Mouse (Mus musculus) c-Kit-positive CD71-negative TER-119-negative erythroid progenitor cells, embryonic 14.5 days (primary cell): ENCODE data around the gene Prmt9.

ENCODE experiments used
- DNase-seq: peaks from one replicate; pipeline ENCODE4 v3.0.0-alpha.2; 2013; ENCODE audit warnings: low read depth

The Prmt9 gene

DNA sequence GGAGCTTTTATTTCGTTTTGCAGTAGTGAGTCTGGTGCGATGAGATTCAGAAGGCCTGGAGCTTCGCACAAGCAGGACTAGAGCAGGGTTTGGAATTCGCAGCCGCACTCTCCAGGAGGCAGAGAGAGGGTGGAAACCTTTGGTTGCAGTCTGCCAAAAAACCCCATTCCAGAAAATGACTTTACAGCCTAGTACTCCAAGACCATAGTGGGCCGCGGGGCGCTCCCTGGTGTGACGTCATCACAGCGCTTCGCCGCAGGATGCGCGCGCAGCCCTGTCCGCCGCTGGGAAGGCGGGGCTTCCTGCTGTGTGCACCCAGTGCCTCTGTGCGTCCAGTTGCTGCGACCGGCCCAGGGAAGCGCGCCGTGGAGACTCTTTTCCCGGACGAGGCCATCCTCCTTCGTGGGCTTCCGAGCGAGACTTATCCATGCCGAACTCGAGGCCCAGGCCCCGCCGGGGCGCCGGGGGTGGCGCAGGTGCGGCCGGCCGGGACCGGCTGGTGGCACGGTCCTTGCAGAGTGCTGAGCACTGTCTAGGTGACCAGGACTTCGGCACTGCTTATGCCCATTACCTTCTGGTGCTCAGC lies at the start of gene Prmt9:
Prmt9 (plus strand) TSS at position 277 of the 586 bp plus-strand sequence.
- peak; percentile 73 for DNase-seq

DNA sequence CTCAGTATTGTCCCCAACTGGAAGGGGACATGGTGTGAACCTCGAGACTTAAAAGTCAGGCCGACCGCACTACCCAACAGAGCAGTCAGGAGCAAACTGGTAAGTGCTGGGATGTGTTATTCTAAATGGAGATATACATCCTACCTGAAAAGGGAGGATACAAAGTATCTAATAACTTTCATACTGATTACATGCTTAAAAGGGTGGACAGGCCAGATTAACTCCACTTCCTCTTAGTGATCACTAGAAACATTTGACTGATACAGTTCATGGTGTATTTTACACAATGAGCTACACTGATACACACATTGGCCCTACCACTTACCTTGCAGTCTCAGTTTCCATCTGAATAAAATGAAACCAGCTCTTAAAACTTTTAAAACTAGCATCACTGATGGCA lies 48.9 kb upstream of the Prmt9 start:
- DNase-seq, result no peak

DNA sequence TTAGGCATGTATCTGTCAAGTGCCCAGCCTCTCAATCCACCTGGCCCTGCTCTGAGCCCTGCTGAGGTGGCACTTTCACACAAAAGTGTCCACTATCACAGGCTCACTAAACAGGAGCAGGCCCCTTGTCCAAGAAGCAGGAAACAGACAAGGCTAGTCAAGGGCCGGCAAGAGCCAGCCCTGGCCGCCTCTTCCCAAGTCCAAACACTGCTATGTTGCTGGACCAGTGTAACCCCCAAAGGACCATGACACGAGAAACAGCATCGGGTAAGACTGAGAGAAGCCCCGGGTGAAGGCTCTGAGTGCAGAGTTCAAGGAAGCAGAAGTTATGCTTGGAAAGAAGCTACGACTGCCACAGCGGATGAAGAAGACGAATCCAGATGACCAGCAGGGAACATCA lies 48.1 kb upstream of the Prmt9 start:
- DNase-seq, result no peak

DNA sequence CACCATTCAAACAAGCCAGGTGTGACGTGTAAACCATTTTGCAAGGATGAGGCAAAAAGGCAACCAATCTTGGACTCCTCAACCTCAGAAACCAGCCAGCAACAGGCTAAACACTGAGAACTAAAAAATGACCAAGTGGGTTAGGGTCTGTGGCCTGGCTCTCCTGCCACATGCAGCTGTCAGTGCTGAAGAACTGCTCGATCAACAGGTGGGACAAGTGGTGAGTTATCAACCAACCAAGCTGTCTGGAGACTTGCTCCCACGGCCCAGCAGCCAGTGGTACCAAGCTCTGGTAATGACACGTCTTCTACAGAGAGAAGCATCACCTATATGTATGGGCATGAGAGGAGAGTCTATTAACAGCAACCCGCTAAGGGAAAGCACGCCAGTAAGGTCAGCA lies 46.6 kb upstream of the Prmt9 start:
- no peak for DNase-seq

DNA sequence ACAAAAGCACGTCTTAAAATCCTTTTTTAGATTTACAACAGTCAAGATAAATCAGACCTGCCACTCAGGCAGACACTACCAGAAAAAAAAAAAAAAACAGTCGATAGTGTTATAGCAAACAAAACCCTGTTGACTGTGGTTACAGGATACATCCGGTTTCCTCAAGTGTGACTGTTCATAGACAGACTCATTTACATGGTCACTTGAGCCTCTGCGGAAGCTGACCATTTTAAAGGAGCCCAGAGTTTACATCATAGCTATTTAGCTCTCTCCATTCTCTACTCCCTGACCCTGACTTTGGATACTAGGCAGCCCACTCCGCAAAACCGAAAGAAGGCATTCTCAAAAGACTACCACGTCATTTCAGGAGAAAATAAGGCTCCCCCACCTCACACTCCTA lies 42.7 kb upstream of the Prmt9 start:
- DNase-seq, result no peak

DNA sequence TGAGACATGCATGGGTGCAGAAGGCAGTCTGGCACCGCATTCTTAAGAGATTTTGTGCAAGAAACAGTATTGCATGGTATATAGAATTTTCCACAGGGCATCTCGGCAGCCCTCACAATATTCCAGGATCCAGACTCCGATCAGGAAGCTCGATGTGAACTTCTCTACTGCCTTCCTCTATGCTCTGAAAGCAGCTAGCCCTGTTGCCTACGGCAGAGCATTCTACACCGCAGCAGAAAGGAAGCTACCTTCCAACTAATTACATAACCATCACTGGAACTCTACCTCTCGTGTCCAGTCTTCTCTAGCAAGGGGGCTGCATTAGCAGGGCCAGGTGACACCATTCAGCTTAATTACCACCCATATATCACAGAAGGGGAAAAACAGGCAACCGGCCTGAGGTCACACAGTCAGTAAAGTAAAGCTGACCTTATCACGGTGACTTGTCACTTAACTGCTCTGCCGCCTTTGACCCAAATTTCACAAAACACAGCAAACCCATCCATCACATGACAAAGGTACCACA lies 41.6 kb upstream of the Prmt9 start:
- no peak for DNase-seq

DNA sequence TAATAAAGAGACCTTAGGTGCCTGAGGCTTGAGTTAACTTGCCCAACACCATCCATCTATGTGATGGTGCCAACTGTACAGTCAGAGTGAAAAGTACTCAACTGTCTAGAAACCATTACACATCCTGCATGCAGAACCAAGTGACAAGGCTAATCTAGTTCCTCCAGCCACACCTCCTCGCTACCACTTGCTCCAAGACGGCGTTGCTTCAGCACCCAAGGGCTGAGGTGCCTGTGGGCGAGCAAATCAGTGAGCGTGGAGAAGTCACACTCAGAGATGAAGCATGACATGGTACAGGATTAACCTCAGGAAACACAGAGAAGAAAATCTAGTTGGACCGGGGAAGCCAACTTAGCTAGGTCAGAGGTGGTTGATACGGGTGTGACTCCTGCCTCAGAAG lies 40.2 kb upstream of the Prmt9 start:
- no peak for DNase-seq

DNA sequence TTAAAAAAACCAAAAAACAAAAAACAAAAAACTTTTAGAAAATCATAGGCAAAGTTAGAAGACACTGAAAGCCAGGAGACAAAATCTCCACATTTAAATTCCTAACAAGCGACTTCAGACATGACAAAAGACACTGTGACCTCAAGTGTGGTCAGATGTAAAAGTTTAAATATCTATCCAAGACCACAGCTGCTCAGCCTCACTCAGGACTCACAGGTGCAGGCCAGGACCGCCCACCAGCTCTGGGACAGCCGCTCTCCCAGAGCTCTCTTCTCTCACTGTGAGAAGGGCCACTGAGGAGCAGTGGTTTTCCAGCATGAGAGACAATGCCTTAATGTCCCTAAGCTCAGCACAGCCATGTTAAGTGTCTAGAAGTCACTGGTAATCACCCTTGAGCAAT lies 38.8 kb upstream of the Prmt9 start:
- DNase-seq, result no peak

DNA sequence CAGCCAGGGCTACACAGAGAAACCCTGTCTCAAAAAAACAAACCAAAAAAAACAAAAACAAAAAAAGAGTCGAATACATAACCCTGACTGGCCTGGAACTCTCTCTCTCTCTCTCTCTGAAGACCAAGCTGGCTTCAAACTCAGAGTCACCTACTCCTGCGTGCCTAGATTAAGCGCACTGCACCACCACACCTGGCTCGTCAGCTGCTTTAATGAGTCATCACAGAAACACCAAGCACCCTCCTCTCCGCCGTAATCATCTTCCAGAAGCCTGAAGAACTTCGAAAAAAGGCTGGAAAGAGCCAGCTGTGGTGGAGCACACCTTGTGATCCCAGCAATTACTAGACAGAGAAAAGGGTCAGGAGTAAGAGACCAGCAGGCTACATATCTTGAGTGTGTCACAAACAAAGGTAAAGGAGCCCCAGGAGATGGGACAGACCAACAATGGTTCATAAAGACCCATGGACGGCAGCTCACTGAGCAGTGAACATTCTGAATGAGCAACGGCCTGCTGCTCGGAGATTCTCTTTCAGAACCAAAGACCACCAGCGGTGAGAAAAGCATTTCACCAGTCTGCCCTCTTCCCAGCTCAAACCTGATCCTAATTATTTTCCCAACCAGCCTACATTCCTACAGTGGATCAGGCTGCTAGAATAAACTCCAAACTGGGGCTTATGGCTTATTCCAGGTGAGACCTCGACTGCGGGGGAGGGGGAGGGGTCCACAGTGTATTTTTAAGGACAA lies 37.3 kb upstream of the Prmt9 start:
- DNase-seq, result no peak

DNA sequence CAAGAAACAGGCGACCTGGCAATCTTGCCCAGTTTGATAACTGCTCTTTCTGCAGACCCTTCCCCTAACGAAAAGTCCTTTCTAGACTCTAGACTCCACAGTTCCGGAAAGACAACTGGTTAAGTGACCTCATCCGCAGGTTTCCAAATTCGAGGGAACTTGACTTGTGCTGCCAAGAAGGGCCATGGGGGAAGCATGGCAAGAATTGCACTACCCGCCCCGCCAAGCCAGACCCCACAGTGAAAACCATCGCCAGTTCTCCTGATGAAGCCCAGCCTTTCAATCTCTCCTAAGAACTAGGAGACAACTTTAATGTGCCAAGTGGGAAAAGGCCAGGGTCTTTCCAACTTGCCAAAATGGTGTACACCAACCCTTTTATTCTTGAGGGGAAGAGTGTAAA lies 34.0 kb upstream of the Prmt9 start:
- DNase-seq, result no peak

DNA sequence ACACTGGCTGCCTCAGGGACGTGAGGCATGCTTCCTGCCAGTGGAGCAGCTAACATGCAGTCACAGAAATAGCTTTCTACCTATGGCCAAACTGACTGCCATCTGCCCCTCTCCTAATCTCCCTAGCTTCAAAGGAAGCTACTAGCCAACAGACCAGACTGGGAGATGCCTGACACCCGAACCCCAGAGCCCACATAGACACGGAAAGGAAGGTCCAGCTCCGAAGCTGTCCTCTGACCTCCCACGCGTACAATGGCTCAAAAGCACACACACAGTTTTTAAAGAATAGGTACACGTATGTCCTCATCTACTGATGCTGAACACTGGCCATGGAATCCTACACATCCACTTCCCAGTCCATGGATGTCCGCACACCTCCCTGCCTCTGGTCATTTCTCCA lies 33.4 kb upstream of the Prmt9 start:
- no peak for DNase-seq

DNA sequence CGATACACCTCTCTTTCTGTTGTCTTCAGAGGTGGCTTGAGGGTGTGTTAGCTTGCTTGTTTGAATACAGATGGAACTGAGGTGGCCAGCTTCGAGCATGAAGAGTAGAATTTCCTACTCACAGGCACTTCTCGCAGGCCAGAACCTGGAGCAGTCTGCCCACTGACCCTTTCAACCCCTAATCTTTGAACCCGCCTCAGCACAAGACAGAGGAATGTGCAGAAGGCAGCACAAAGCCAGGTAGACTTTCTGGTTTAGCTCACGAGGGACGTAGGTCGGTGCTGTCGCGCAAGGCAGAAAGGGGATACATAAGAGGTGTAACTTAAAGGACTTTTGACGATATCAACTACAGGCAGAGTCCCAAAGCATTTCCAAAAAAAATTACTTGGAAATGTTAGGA lies 32.4 kb upstream of the Prmt9 start:
- DNase-seq, result no peak

DNA sequence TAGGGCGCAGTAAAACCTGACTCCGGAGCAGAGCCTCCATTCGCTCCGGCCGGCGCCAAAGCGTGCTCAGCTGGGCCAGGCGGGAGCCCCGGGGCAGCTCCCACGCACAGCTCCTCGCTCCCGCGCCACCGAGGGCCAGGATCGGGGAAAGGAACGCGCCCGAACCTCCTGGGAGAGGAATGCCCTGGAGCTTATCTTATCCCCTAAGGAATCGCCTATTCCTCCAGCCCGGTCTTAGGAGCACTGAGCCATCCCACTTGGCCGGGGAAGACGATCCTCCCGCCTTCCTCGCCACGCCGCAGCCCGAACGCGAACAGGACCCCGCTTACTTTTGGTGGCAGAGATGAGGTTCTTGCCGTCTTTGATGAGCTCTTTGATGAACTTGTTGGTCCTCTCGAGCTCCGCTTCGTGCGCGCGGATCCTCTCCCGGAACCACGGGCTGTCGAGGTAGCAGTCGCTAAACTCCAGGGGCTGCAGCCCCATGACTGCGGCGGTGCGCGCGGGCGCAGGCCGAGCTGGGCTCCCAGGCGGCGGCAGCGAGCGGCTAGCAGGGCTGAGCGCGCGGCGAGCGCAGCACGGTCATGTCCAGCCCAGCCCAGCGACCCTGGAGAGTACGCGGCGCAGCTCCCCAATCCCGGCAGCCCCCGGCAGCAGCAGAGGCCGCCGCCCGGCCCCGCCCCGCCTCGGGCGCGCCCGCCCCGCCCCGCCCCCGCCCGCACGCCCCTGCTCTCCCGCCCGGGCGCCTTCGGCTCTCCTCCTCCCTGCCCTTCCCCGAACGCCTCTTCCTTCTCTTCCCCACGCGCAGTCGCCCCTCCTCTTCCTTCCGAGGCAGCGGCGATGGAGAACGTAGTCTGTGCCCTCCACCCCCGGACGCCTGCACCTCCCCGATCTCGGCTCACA lies 31.6 kb upstream of the Prmt9 start, which contains the start of gene Arhgap10:
Arhgap10 (minus strand) TSS at position 653 of the 900 bp plus-strand sequence.
- DNase-seq, result peak; percentile 65

DNA sequence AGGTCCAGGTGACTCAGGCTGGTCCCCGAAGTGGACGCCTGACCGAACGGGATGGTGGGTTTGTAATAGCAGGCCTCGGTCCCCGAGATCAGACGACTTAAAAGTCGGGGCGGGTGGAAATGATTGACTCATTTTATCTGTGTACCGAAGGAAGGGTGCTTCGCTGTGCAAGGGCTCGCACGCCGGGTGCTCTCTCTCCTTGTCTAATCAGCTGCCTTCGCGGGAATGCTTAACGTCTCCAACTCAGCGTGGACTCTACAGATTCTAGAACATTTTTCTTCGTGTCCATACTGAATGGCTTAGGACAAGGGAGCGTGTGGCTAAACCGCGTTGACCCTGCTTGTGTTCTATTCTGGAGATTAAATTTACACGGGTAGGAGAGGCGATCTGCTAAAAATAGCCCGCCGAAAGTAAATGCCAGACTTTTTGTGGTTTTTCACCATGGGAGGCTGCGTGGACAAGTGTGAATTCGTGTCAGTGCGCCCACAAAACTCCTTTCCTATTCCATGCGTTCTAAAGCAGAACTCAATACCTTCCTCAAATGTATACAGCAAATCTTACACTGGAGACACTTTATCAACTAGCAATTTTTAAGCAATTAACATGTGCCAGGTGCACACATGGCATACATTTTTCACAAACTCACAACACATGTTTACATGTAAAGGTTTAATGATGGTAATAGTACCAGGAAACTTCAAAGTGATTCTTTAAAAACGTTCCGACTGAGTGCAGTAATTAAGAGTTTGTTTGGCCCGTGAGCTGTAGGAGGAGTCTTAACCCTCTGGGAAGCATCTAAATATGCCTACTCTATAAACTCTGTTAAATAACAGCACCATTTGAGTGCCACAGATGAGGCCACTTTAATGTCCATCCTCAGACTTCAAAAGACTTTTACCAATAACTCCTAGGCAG lies 30.7 kb upstream of the Prmt9 start:
- DNase-seq, result no peak

DNA sequence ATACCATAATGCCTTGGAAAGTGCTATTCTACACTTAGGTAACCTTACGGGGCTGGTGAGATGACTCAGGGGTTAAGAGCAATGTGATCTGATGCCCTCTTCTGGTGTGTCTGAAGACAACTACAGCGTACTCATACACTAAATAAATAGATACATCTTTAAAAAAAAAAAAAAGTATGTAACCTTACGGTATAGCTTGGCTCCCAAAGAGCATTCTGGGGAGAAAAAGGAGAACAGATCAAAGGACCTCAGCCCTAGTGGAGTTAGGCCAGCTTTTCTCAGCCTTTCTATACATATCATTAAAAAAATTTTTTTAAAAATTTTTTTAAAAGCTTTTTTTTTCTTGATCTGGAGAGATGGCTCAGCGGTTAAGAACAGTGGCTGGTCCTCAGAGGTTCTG lies 28.6 kb upstream of the Prmt9 start:
- DNase-seq, result no peak

DNA sequence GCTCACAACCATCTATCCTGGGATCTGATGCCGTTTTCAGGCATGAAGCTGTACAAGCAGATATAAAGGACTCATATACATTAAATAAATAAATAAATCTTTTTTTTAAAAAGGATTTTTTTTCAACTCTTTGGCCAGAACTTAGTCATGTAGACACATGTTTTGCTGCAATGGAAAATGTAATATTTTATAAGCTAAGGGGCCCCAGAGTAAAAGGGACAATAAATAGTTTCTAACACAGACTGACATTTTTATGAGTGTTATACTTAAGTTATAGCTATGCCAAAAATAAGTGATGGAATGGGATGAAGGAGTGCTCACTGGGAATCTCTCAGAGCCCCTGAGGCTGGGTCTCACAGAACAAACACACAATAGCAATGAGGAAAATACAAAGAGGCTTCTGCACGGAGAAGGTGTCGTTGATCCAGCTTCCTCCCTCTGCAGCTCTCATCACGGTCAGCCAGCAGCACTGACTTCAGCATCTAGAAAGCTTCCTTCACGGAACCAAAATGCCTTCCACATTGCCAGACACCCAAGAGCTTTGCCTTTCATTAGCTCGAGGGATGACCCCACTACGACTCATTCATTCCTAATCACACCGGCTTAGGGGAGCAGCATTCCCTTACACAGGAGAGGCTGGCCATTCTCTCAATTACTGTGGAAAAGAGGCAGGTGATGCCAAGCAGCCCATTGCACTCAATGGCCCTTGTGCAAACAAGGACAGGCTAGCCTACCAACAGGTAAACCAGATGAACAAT lies 28.0 kb upstream of the Prmt9 start:
- DNase-seq, result no peak

DNA sequence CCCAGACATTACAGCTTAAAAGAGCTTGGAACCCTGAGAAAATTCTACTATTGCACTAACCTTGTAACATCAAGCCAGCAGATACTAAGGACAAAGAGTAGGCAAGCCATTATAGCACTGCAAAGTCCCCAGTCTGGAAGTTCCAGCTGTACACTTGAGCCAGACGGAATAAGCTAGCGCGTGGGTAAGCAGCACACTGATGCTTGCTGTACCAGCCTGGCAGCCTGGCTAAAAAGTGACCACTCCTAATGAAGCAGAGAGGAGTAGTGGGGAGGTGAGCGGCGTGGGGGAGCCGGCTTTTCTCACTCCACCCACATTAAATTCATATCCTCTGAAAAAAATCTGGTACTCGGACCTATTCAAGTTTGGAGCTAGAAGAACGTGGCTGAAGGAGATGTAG lies 26.2 kb upstream of the Prmt9 start:
- DNase-seq, result no peak

DNA sequence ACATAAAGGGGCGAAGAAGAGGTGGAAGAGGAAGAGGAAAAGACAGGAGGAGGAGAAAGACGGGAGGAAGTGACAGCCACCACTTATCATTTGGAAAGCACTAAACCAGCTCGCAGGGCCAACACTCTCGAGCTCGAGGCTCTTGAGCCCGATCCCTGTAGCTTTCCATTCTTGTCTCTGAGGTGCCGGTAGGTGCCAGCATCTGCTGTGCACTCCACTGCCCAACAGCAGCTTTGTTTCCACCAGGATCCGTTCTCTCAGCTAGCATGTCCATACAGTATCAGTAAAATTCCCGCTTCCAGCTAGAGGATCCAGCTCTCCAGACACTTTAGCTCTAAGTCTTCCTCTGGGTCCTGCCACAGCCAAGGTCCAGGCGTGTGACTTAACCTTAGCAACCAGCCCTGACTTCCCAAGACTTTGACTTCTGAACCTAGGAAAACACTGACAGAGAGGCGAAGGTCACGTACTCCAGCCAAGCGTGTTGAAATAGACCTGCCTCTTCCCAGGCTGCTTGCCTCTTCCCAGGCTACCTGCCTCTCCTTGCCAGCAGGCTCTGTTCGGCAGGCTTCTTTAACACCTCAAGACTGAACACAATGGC lies 25.1 kb upstream of the Prmt9 start:
- DNase-seq, result no peak

DNA sequence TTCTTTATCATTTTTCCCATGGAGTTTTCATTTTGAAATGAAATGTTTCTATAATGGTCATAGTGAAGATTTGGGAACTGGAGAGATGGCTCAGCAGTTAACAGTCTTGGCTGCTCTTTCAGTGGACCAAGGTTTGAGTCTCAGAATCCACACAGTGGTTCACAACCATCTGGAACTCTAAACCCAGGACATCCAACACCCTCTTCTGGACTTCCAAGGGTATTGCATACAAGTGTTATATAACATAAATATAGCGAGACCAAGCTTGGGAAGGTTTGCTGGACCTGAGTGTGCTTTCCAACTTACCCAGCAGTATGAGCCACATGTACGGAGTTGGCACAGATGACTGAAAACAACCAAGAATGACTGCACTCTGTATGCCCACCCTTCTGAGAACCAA lies 24.3 kb upstream of the Prmt9 start:
- no peak for DNase-seq

DNA sequence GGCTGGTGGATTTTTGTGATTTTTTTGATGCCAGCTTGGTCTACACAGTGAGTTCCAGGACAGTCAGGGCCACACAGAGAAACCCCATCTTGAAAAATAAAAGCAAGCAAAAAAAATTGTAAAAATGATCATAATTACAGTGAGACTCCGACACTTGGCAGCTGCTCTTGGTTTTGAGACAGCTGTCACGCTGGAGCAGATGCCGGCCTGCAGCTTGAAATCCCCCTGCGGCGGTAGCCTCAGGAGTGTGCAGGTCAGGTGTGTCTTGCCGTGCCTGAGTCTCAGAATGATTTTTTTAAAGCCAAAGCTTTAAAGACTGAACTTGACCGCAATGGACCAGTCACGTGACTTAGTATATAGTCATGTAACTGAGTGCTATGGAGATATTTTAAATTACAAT lies 23.1 kb upstream of the Prmt9 start:
- DNase-seq, result no peak
